In the genomic region with DNA sequence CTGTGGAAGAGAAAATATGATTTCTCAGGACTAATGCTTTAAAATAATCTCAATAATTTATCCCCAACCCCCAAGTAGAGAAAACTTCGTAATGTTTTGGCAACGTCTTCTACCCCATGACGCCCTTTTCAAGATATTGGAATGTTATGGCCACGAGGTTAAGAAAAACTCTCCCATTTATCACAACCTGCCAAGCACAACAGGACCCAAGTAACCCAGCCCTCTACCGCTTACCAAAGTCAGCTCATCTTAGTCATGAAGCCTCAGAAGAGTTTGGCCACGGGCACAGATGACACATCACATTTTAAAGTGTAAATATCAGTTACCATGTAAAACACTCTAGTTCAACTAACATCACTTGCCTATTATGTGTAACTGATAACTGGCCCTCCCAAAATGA, we compare ENCODE assay signal across 22 mouse cellular contexts.
A peak's percentile ranks its signal among the peaks of the same experiment; 100 is the strongest.
DNase-seq lines count a peak whose midpoint lies in the region; ATAC-seq and TF ChIP-seq lines count a peak whose summit lies in the region.
"Had no signal": no experiment of that assay in that cellular context is flagged by ENCODE, and none has a peak within 500 bp of the region (broad histone marks: within the 10 kb centered on the region; RNA-seq: fewer than 3 reads in every experiment).

No protein-coding gene starts in this region.

- no peak overlapping the region for H3K4me2 ChIP-seq in embryonic facial prominence, embryonic 14.5 days (ENCODE audit: low read depth, low read length)
- no peak overlapping the region for H3K4me2 ChIP-seq in kidney, postnatal 0 days (ENCODE audit: low read length)
- H3K4me2 ChIP-seq in hindbrain, embryonic 16.5 days (ENCODE audit: low read length) = no peak overlapping the region
- H3K4me2 ChIP-seq: embryonic facial prominence, embryonic 12.5 days; forebrain, embryonic 13.5 days; hindbrain, embryonic 12.5 days had no signal

- H3K4me3 ChIP-seq in embryonic facial prominence, embryonic 14.5 days (ENCODE audit: low read depth, low read length) = no peak overlapping the region
- no peak overlapping the region for H3K4me3 ChIP-seq in embryonic facial prominence, embryonic 10.5 days
- no peak overlapping the region for H3K4me3 ChIP-seq in kidney, postnatal 0 days (replicated peaks; ENCODE audit: low read depth, low read length)
- no peak overlapping the region for H3K4me3 ChIP-seq in hindbrain, embryonic 16.5 days (ENCODE audit: low read length)
- H3K4me3 ChIP-seq: embryonic facial prominence, embryonic 12.5 days; forebrain, embryonic 13.5 days; heart, embryonic 10.5 days; hindbrain, embryonic 12.5 days had no signal

- no peak overlapping the region for H3K27ac ChIP-seq in embryonic facial prominence, embryonic 14.5 days (replicated peaks; ENCODE audit: low read depth, low read length)
- H3K27ac ChIP-seq in embryonic facial prominence, embryonic 10.5 days (replicated peaks) = no peak overlapping the region
- H3K27ac ChIP-seq in kidney, postnatal 0 days = no peak overlapping the region
- H3K27ac ChIP-seq in hindbrain, embryonic 16.5 days (ENCODE audit: low read depth, low read length) = no peak overlapping the region
- H3K27ac ChIP-seq: embryonic facial prominence, embryonic 12.5 days; forebrain, embryonic 13.5 days; heart, embryonic 10.5 days; hindbrain, embryonic 12.5 days; hindbrain, postnatal 0 days had no signal

- H3K4me1 ChIP-seq in embryonic facial prominence, embryonic 14.5 days (ENCODE audit: control insufficient read depth, insufficient read depth, low read length) = peaks cover 6% of the 10 kb centered on the region; the same call in 1 of the 2 replicates
- H3K4me1 ChIP-seq in embryonic facial prominence, embryonic 10.5 days = no peaks in the 10 kb centered on the region
- 0 out of 2 replicates have a peak, but pooled peaks cover 2% of the 10 kb centered on the region for H3K4me1 ChIP-seq in kidney, postnatal 0 days (replicated peaks; ENCODE audit: insufficient read depth, low read length)
- no peaks in the 10 kb centered on the region for H3K4me1 ChIP-seq in hindbrain, embryonic 16.5 days (ENCODE audit: control insufficient read depth, insufficient read depth, low read depth, low read length)
- H3K4me1 ChIP-seq: embryonic facial prominence, embryonic 12.5 days; forebrain, embryonic 13.5 days; heart, embryonic 10.5 days; hindbrain, embryonic 12.5 days had no signal

- no peak for ATAC-seq in embryonic facial prominence, embryonic 14.5 days (ENCODE audit: low read depth)
- no peak for ATAC-seq in kidney, postnatal 0 days (replicated peaks; ENCODE audit: low FRiP score, low read depth)
- no peak for ATAC-seq in hindbrain, embryonic 16.5 days
- ATAC-seq: forebrain, embryonic 13.5 days; hindbrain, postnatal 0 days had no signal

- no peaks in the 10 kb centered on the region for H3K36me3 ChIP-seq in embryonic facial prominence, embryonic 14.5 days (ENCODE audit: control insufficient read depth, insufficient read depth, low read length)
- no peaks in the 10 kb centered on the region for H3K36me3 ChIP-seq in embryonic facial prominence, embryonic 10.5 days (replicated peaks)
- H3K36me3 ChIP-seq in kidney, postnatal 0 days (ENCODE audit: insufficient read depth, low read length) = no peaks in the 10 kb centered on the region
- no peaks in the 10 kb centered on the region for H3K36me3 ChIP-seq in hindbrain, embryonic 16.5 days (ENCODE audit: control insufficient read depth, insufficient read depth, low read length)
- H3K36me3 ChIP-seq: embryonic facial prominence, embryonic 12.5 days; heart, embryonic 10.5 days; hindbrain, embryonic 12.5 days had no signal

- TF ChIP-seq CTCF in kidney, postnatal 0 days (IDR thresholded peaks at IDR 0.05; ENCODE audit: low read depth) = no peak

- 66% methylated on average over 6 of the region's 6 CpGs for WGBS in embryonic facial prominence, embryonic 14.5 days
- WGBS in embryonic facial prominence, embryonic 10.5 days = 82% methylated on average over 6 of the region's 6 CpGs
- WGBS in kidney, postnatal 0 days = 31% methylated on average over 6 of the region's 6 CpGs
- WGBS in hindbrain, embryonic 16.5 days = 65% methylated on average over 6 of the region's 6 CpGs

- DNase-seq in embryonic facial prominence, embryonic 14.5 days (ENCODE audit: low spot score) = peak; percentile 15
- DNase-seq in embryonic facial prominence, embryonic 10.5 days (ENCODE audit: low spot score) = no peak
- DNase-seq in kidney, postnatal 0 days (ENCODE audit: low spot score) = peak; percentile 53
- no peak for DNase-seq in kidney, adult 11 months
- DNase-seq in mesoderm, embryonic 11.5 days (ENCODE audit: low read depth, low spot score) = peak; percentile 23
- no peak for DNase-seq in lung, postnatal 10 days
- DNase-seq: adrenal gland, adult 2 months; adrenal gland, postnatal 25 days; cerebellum, adult 2 months; cerebellum, postnatal 14 days; embryo, embryonic 11 days; gastrocnemius, postnatal 36 days; heart, postnatal 10 days; heart, postnatal 4 days; kidney, adult 2 months had no signal

- no peaks in the 10 kb centered on the region for H3K9me3 ChIP-seq in embryonic facial prominence, embryonic 14.5 days (ENCODE audit: control insufficient read depth, low read length)
- no peaks in the 10 kb centered on the region for H3K9me3 ChIP-seq in embryonic facial prominence, embryonic 10.5 days
- H3K9me3 ChIP-seq in kidney, postnatal 0 days (replicated peaks; ENCODE audit: low read length) = no peaks in the 10 kb centered on the region
- H3K9me3 ChIP-seq in hindbrain, embryonic 16.5 days (ENCODE audit: control insufficient read depth, low read length) = no peaks in the 10 kb centered on the region
- H3K9me3 ChIP-seq: embryonic facial prominence, embryonic 12.5 days; forebrain, embryonic 13.5 days; heart, embryonic 10.5 days; hindbrain, embryonic 12.5 days had no signal

- no peaks in the 10 kb centered on the region for H3K27me3 ChIP-seq in embryonic facial prominence, embryonic 14.5 days (replicated peaks; ENCODE audit: control insufficient read depth, insufficient read depth, low read length)
- H3K27me3 ChIP-seq in embryonic facial prominence, embryonic 10.5 days (replicated peaks; ENCODE audit: low read depth, poor library complexity, severe bottlenecking) = no peaks in the 10 kb centered on the region
- no peaks in the 10 kb centered on the region for H3K27me3 ChIP-seq in kidney, postnatal 0 days (ENCODE audit: insufficient read depth, low read length)
- no peaks in the 10 kb centered on the region for H3K27me3 ChIP-seq in hindbrain, embryonic 16.5 days (replicated peaks; ENCODE audit: control insufficient read depth, insufficient read depth, low read length)
- H3K27me3 ChIP-seq: CH12.LX; embryonic facial prominence, embryonic 12.5 days; forebrain, embryonic 13.5 days; hindbrain, embryonic 12.5 days had no signal

- no peak overlapping the region for H3K9ac ChIP-seq in embryonic facial prominence, embryonic 14.5 days (ENCODE audit: low read depth, low read length)
- H3K9ac ChIP-seq in kidney, postnatal 0 days (ENCODE audit: low read depth, low read length) = no peak overlapping the region
- no peak overlapping the region for H3K9ac ChIP-seq in hindbrain, embryonic 16.5 days (ENCODE audit: low read depth, low read length)
- H3K9ac ChIP-seq: embryonic facial prominence, embryonic 12.5 days; forebrain, embryonic 13.5 days; hindbrain, embryonic 12.5 days had no signal

Comparison
In these comparisons a context has a peak if more than half of its experiments do, and no peak if none do; other contexts are left out.
1. DNase-seq: peak in embryonic facial prominence, embryonic 14.5 days (single experiment), kidney, postnatal 0 days (single experiment) and mesoderm, embryonic 11.5 days (single experiment); none in embryonic facial prominence, embryonic 10.5 days (single experiment), kidney, adult 11 months (single experiment) and lung, postnatal 10 days (single experiment).